Mouse (Mus musculus) erythroid progenitor cell, adult 5-6 weeks (primary cell): ENCODE data around the gene B3gnt6. TPM values are rescaled to one million over a fixed set of nuclear protein-coding genes. Genes with fewer than 3 reads are reported as not detected.
"Not testable (repeated sequence)": the region's sequence is repeated elsewhere in the genome, so short reads cannot be mapped to it uniquely, and the experiment has no call there.

ENCODE experiments used
- ATAC-seq: replicated peaks from 2 replicates; pipeline ENCODE4 v1.8.0; 2016; ENCODE audit warnings: moderate number of reproducible peaks, mild to moderate bottlenecking, moderate TSS enrichment, inconsistent platforms; ENCODE audit not compliant: poor library complexity, low FRiP score, severe bottlenecking
- total RNA-seq, 2 experiments: library from RNA; stranded (forward) in 1 of 2; stranded (reverse) in 1 of 2; fragments of 150-400 nt in 1 of 2; fragments of 186-747, 209-891 nt in 1 of 2; gene quantifications; 2 replicates each; pipeline versions ENCODE4 v1.2.3 to v1.2.4; 2015 to 2017; ENCODE audit warnings: low replicate concordance in 2 of 2

The B3gnt6 gene
- total RNA-seq (2015; ENCODE audit: low replicate concordance) (1.1 TPM in 1 of 2 replicates, not detected in the other), total RNA-seq (2017; ENCODE audit: low replicate concordance) (not detected in 2 replicates)

DNA sequence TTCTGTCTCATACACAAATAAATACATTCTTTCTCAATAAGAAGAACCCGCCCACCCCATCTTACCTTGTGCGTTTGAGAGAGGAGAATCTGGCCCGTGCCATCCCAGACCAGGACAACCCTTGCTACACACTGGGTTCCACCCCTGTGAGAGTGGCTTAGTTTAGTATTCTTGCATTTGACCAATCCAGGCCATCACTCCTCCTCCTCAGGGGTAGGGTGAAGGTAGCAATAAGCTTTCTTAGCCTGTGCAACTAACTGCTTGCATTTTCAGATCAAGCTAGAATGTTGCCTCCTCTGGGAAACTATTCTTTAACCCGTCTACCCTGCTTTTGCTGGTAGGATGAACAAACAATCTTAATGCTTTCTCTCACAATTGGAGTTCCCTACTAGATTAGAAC is at the start of gene B3gnt6:
B3gnt6 (minus strand) TSS at position 101 of the 400 bp plus-strand sequence.
- no peak for ATAC-seq

DNA sequence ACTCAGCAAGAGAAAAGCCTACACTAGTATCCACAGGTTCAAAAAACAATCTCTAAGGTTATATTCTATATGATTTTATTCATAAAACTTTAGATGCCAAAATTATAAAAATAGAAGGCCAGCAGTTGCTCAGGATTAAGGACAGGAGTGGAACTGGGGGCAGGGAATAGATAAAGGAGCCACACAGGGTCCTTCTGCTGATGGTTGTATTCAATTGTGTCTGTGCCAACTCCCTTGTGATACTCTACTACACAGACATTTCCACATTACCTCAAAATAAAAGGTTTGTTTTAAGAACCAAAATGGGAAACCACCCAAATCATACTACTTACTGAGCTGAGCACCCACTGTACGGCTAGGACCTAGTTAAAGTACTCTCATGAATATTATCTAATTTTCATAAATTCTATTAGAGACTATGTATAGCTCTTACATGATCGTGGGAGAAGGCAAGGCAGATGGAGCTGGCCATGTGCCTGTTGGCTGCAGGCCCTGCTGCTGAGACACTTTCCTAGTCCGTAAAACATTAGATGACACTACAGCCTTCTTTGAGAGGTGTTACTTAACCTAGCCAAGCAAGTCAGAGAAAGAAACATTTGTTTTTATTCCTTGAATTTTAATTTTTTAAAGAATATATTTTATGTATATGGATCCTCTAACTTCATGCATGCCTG is 37.5 kb upstream of the B3gnt6 start:
- no peak for ATAC-seq

- no peak for ATAC-seq
Observed at GRCm38 (mm10) chr7:98223796-98224195, 24.5 kb upstream of the B3gnt6 start.

DNA sequence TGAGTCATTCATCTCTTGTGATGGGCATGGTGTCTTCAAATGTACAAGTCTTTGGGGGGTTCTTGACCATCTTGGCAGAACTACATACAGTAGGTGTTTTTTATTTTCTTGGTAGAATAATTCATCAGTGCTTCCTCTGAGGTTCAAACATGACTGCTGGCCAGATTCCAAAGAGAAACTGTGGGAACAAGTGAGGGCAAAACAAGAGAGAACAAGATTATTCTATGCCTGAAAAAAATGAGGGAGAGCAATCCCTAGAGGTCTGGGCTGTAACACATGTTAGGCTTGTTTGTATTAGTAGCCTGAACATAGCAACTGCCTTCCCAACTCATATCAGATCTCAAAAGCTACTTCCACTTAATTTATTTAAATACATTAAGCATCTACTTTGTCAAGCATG is 17.4 kb upstream of the B3gnt6 start:
- no peak for ATAC-seq

DNA sequence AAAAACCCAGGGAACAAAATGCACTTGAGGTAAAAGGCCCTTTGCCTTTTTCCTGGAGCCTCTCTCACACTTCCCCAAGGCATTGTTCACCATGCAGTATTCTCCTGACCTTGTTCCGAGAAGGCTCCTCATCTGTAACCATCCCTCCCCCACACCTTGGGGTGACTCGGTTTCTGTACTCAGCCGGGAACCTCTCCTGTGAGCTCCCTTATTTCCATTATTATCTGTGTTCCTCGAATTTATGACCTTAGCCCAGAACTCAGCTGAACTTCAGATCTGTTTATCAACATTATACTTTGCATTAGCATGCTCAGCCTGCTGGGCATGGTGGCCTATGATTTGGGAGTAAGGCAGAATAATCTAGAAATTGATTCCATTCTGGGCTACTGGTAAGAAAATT is 3.7 kb upstream of the B3gnt6 start:
- no peak for ATAC-seq

DNA sequence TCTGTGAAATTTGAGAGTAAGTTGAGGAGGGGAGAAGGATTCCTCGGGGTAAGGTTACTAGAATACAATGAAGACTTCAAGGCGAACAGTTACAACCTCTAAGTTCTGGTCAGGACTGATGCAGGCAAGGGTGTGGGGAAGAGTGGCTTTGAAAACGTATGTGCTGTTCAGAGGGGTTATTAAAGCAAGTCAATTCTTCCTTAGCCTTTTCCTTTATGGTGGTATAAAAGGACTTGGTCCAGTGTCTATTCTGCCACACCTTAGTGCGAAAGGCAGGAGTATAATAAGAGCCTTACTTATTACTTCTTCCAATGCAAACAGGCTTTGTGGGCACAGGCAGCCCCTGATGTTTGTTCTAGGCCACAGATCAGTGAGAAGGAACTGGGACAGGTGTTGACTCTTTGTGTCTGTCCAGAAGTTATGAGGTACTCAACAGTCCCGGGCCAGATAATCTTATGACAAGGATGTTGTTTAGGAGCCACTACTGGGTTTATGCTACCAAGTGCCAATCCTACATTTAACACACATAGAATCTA is 2.3 kb upstream of the B3gnt6 start:
- ATAC-seq, result no peak

DNA sequence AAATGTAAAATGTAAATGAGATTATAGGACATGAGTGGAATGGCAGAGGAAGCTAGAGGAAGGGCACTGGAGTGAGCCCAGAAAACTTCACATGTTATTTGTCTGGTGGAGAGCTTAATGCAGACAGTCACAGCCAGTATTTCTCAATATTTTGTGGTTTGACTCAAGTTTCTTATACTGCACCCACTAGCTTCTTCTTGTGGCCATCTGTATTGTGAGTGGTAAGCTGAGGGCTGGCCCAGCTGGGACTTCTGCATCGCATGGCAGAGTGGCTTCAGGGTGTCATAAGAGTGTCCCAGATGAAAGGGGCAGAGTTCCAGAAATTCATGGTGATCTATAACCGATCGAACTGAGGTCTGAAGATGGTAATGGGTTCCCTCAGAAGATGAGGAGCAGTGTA is 1.1 kb upstream of the B3gnt6 start:
- no peak for ATAC-seq

- ATAC-seq, result no peak
Observed at GRCm38 (mm10) chr7:98195151-98195801, 4.0 kb downstream of the B3gnt6 start.

- no peak for ATAC-seq
Observed at GRCm38 (mm10) chr7:98194026-98194792, 5.1 kb downstream of the B3gnt6 start.

DNA sequence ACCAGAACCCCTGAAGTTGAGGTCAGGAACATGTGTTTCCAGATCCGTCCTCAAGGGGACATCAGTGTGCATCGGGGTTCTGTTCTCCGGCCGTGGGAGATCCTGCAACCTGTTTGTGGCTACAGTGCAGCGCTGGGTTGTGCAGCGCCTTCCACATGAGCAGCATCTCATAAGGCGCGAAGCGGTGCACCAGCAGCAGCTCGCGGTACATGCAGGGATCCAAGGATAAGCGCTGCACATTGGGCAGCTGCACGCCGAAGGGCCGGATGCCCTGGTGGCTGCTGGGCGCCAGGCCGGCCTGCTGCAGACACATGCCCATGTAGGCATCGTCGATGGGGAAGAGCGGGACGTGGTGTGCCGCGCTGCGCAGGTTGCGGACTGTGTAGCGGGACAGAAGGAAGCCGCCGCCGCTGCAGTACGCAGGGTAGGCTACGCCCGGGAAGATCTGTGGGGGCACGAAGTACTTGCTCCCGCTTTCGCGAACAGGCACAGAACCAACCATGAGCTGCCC is 5.7 kb downstream of the B3gnt6 start:
- no peak for ATAC-seq

DNA sequence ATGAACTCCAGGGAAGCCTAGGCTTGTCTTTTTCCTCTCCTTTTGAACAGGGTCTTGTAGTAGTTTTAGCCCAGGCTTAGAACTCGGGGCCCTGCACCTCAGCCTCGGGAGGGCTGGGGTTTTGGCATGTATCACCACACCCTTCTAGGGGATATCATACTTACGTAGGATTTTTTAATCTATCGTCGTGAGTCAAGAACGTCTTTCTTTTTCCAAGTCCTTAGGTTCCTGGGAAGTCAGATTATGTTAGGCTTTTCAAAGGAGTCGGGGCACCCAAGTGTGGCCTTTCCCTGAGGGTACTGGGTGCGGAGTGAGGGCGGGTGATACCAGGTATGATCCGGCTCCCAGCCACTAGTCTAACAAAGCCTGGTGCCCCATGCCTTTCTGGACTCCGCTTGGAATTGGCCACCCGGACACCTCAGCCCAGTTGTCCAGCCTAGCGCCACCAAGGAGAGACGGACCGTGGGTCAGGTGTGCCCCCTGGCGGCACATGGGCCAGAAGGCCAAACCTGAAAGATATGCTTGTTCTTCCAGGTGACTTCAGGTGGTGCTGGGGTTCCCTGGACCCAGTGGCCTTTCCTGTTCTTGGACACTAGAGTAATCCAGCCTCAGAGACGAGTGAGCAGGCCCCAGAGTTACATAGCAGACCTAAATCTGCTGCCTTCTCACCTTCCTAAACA is 7.6 kb downstream of the B3gnt6 start:
- 0 out of 2 replicates have a peak, but pooled peaks have one; percentile 53 for ATAC-seq

DNA sequence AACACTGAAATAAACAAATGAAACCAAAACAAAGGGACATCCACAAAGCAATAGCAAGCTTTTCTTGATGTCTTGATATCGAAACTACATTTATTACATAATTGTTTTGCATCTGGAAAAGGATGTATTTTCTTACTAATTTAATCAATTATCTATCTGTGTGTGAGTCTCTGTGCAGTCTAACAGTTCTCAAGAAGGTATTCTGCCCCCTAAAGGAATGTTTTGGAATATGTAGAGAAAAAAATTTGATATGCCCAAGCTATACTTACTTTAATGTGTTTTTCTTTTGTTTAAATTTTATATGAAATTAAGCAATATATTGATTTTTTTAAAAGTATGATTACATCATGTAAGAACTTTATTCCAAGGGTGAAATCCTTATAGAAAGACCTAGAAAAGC is 8.7 kb downstream of the B3gnt6 start:
- ATAC-seq, result 0 out of 2 replicates have a peak, but pooled peaks have one; percentile 47

GRCm38 (mm10) chr7:98189745-98190144 is 9.5 kb downstream of the B3gnt6 start:
- ATAC-seq, result peak; percentile 49; the same call in 1 of the 2 replicates

GRCm38 (mm10) chr7:98188680-98189079 is 10.6 kb downstream of the B3gnt6 start:
- ATAC-seq, result no peak

DNA sequence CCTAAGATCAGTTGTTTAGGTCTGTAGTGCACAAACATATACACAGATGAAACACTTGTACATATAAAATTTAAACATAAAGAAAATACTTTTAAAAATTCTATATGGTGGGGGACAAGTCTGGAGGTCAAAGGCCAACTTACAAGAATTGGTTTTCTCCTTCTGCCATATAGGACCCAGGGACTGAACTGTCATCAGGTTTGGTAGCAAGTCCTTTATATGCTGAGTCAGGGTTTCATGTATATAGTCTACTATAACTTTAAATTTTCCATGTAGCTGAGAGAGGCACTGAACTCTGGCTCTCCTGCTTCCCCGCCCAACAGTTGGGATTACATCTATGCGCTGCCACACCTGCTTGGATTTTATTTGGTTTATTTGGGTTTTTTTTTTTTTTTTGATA is 11.0 kb downstream of the B3gnt6 start:
- ATAC-seq, result no peak

DNA sequence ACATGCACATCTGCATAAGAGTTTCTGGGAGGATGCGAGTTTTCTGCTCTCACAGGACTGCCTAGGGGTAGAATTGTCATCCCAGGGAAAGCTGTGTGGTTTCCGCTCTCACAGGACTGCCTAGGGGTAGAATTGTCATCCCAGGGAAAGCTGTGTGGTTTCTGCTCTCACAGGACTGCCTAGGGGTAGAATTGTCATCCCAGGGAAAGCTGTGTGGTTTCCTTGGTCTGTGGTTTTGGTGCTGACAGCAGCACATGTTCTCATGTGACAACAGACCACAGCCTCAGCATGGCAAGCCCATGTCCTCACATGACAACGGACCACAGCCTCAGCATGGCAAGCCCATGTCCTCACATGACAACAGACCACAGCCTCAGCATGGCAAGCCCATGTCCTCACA is 11.9 kb downstream of the B3gnt6 start:
- not testable (repeated sequence) for ATAC-seq

DNA sequence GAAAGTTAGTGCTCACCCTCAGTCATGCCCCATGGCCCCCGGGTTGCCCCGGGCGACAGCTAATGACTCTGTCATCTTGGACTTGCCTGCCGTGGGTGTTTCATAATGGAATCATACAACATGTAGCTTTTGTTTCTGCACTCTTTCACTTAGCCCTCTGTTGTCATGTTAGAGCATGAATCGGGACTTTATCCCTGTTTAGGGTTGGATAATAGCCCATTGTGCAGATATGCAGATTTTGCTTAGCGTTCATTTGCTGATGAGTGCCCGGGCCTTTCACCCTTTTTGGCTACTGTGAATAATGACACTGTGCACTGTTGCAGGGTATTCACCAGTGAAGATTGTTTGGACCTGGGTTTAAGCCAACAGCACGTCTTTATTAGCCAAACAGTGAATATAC is 12.6 kb downstream of the B3gnt6 start:
- ATAC-seq, result no peak

- no peak for ATAC-seq
Observed at GRCm38 (mm10) chr7:98185326-98185725, 14.0 kb downstream of the B3gnt6 start.

DNA sequence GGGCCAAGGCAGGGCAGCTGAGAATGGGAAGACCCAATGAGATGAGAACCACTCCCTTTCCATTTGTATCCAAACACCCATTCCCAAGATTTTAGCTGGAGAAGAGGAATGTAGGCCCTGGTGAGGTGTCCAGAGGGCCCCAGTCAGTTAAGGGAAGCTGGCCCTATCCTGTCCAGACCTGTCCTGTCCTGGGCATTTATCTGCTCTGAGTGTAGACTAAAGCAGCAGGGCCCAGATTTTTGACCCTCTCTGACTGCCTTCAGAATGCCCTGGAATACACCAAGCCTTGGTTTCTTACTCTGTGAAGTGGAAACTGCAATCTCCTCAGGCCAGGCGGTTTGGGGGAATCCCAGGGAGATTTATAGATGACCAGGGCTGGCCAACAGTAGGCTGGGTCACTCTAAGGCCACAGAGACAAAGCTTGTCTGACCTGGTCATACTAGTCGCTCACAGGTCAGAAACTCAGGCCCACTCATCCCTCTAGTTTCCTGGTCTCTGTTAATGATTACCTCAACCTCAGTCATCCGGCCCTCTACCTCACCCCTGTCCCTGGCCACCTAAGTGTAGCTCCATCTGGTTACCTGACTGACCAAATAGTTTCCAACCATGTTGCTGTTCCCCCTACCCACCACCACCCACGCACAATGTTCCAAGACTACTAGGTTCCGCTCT is 20.6 kb downstream of the B3gnt6 start:
- ATAC-seq, result peak; percentile 3; the same call in 1 of the 2 replicates
